Mouse (Mus musculus) olfactory bulb, adult 2 months (tissue): ENCODE measurements around the gene Ppp1ca.

Source experiments
- CTCF ChIP-seq: fragments of 200-500 bp; IDR thresholded peaks from 2 replicates; pipeline ENCODE4 v1.5.1; 2012; ENCODE audit warnings: low read depth, mild to moderate bottlenecking, low read length, moderate library complexity; ENCODE audit not compliant: insufficient read depth
- POLR2A ChIP-seq: fragments of 200-500 bp; IDR thresholded peaks from 2 replicates; pipeline ENCODE4 v1.6.1; 2012; ENCODE audit warnings: mild to moderate bottlenecking, low read depth, low read length, moderate library complexity; ENCODE audit not compliant: insufficient read depth

- TF ChIP-seq POLR2A (no peak), CTCF (no peak)
Observed at GRCm38 (mm10) chr19:4193129-4193528, 1.3 kb downstream of the Ppp1ca start.
